Mouse (Mus musculus): ENCODE data around the gene Tnfsf13b.

- TF ChIP-seq CTCF (IDR thresholded peaks at IDR 0.05; ENCODE audit: low read depth) (no peak), EP300 (IDR thresholded peaks at IDR 0.05; ENCODE audit: low read depth) (no peak)
These were observed 28.5 kb upstream of the Tnfsf13b start, which contains the start of the genes Lig4 and Abhd13 for GRCm38 (mm10) chr8:9977573-9978314.
